Mouse (Mus musculus): ENCODE measurements at regions not wholly inside any gene's neighbourhood (a gene's known extent, or its start where the extent isn't known, plus 50 kb on each side); places are given as distances from the start of the nearest gene placed in this dataset.

- TF ChIP-seq CTCF (IDR thresholded peaks at IDR 0.05) (no peak), POLR2A (IDR thresholded peaks at IDR 0.05; ENCODE audit: insufficient read depth, low read depth, low read length) (no peak), EP300 (IDR thresholded peaks at IDR 0.05; ENCODE audit: insufficient read depth, low read depth, low read length) (no peak)
- H3K36me3 ChIP-seq (ENCODE audit: control insufficient read depth, insufficient read depth, low read length) = no peaks in the 10 kb centered on the region
- no peak overlapping the region for H3K4me3 ChIP-seq
- no peaks in the 10 kb centered on the region for H3K79me2 ChIP-seq (replicated peaks; ENCODE audit: control insufficient read depth, insufficient read depth, low read length)
- H3K4me1 ChIP-seq (ENCODE audit: control insufficient read depth, insufficient read depth, low read length) = no peaks in the 10 kb centered on the region
- no peaks in the 10 kb centered on the region for H3K27me3 ChIP-seq (ENCODE audit: control insufficient read depth, insufficient read depth, low read length)
- intact Hi-C loops (cut with DNase I) = no loop called here
- H3K27ac ChIP-seq = no peak overlapping the region
- no peak overlapping the region for H3K9ac ChIP-seq (ENCODE audit: low read depth, low read length)
- no peak for DNase-seq
- 65% methylated on average over 7 of the region's 7 CpGs for WGBS
Measured at GRCm38 (mm10) chr4:105962542-105962941, 172.9 kb downstream of the Gm12728 start.

- no peak for DNase-seq
- 63% methylated on average over 4 of the region's 4 CpGs for WGBS
- Histone ChIP-seq H3K27ac (no peak overlapping the region), H3K79me2 (replicated peaks; ENCODE audit: control insufficient read depth, insufficient read depth, low read length) (no peaks in the 10 kb centered on the region), H3K27me3 (ENCODE audit: control insufficient read depth, insufficient read depth, low read length) (no peaks in the 10 kb centered on the region), H3K4me3 (no peak overlapping the region), H3K36me3 (ENCODE audit: control insufficient read depth, insufficient read depth, low read length) (no peaks in the 10 kb centered on the region), H3K9ac (ENCODE audit: low read depth, low read length) (no peak overlapping the region), H3K4me1 (ENCODE audit: control insufficient read depth, insufficient read depth, low read length) (no peaks in the 10 kb centered on the region)
- TF ChIP-seq EP300 (IDR thresholded peaks at IDR 0.05; ENCODE audit: insufficient read depth, low read depth, low read length) (no peak), POLR2A (IDR thresholded peaks at IDR 0.05; ENCODE audit: insufficient read depth, low read depth, low read length) (no peak), CTCF (IDR thresholded peaks at IDR 0.05) (no peak)
- intact Hi-C loops (cut with DNase I) = no loop called here
Measured at GRCm38 (mm10) chr4:105968324-105968723, 178.7 kb downstream of the Gm12728 start.

- no peak for DNase-seq
- Histone ChIP-seq H3K9ac (ENCODE audit: low read depth, low read length) (no peak overlapping the region), H3K4me3 (no peak overlapping the region), H3K4me1 (ENCODE audit: control insufficient read depth, insufficient read depth, low read length) (no peaks in the 10 kb centered on the region), H3K36me3 (ENCODE audit: control insufficient read depth, insufficient read depth, low read length) (no peaks in the 10 kb centered on the region), H3K27me3 (ENCODE audit: control insufficient read depth, insufficient read depth, low read length) (no peaks in the 10 kb centered on the region), H3K27ac (no peak overlapping the region), H3K79me2 (replicated peaks; ENCODE audit: control insufficient read depth, insufficient read depth, low read length) (no peaks in the 10 kb centered on the region)
- 62% methylated on average over 2 of the region's 2 CpGs for WGBS
- no peak for TF ChIP-seq CTCF (IDR thresholded peaks at IDR 0.05)
- TF ChIP-seq EP300 (IDR thresholded peaks at IDR 0.05; ENCODE audit: insufficient read depth, low read depth, low read length) = no peak
- no peak for TF ChIP-seq POLR2A (IDR thresholded peaks at IDR 0.05; ENCODE audit: insufficient read depth, low read depth, low read length)
- intact Hi-C loops (cut with DNase I) = no loop called here
Measured at GRCm38 (mm10) chr4:105969628-105970027, 180.0 kb downstream of the Gm12728 start.

GRCm38 (mm10) chr4:105970056-105970455, 180.4 kb downstream of the Gm12728 start:
- Histone ChIP-seq H3K9ac (ENCODE audit: low read depth, low read length) (no peak overlapping the region), H3K4me1 (ENCODE audit: control insufficient read depth, insufficient read depth, low read length) (no peaks in the 10 kb centered on the region), H3K27ac (no peak overlapping the region), H3K27me3 (ENCODE audit: control insufficient read depth, insufficient read depth, low read length) (no peaks in the 10 kb centered on the region), H3K79me2 (replicated peaks; ENCODE audit: control insufficient read depth, insufficient read depth, low read length) (no peaks in the 10 kb centered on the region), H3K4me3 (no peak overlapping the region), H3K36me3 (ENCODE audit: control insufficient read depth, insufficient read depth, low read length) (no peaks in the 10 kb centered on the region)
- no peak for DNase-seq
- no peak for TF ChIP-seq POLR2A (IDR thresholded peaks at IDR 0.05; ENCODE audit: insufficient read depth, low read depth, low read length)
- TF ChIP-seq EP300 (IDR thresholded peaks at IDR 0.05; ENCODE audit: insufficient read depth, low read depth, low read length) = no peak
- TF ChIP-seq CTCF (IDR thresholded peaks at IDR 0.05) = no peak
- WGBS = 71% methylated on average over 3 of the region's 3 CpGs
- intact Hi-C loops (cut with DNase I) = no loop called here

- DNase-seq = no peak
- intact Hi-C loops (cut with DNase I) = no loop called here
- Histone ChIP-seq H3K4me1 (ENCODE audit: control insufficient read depth, insufficient read depth, low read length) (no peaks in the 10 kb centered on the region; the same call in 1 of the 2 replicates), H3K36me3 (ENCODE audit: control insufficient read depth, insufficient read depth, low read length) (no peaks in the 10 kb centered on the region), H3K79me2 (replicated peaks; ENCODE audit: control insufficient read depth, insufficient read depth, low read length) (no peaks in the 10 kb centered on the region), H3K9ac (ENCODE audit: low read depth, low read length) (no peak overlapping the region), H3K27me3 (ENCODE audit: control insufficient read depth, insufficient read depth, low read length) (no peaks in the 10 kb centered on the region), H3K4me3 (no peak overlapping the region), H3K27ac (no peak overlapping the region)
- 83% methylated on average over 3 of the region's 3 CpGs for WGBS
- TF ChIP-seq EP300 (IDR thresholded peaks at IDR 0.05; ENCODE audit: insufficient read depth, low read depth, low read length) = no peak
- TF ChIP-seq POLR2A (IDR thresholded peaks at IDR 0.05; ENCODE audit: insufficient read depth, low read depth, low read length) = no peak
- TF ChIP-seq CTCF (IDR thresholded peaks at IDR 0.05) = no peak
Measured at GRCm38 (mm10) chr4:105972736-105973135, 183.1 kb downstream of the Gm12728 start.

GRCm38 (mm10) chr4:105973769-105974397, 184.2 kb downstream of the Gm12728 start:
- TF ChIP-seq POLR2A (IDR thresholded peaks at IDR 0.05; ENCODE audit: insufficient read depth, low read depth, low read length) = no peak
- no peak for TF ChIP-seq CTCF (IDR thresholded peaks at IDR 0.05)
- no peak for TF ChIP-seq EP300 (IDR thresholded peaks at IDR 0.05; ENCODE audit: insufficient read depth, low read depth, low read length)
- WGBS = 33% methylated on average over 6 of the region's 6 CpGs
- H3K27ac ChIP-seq = no peak overlapping the region
- DNase-seq = no peak
- intact Hi-C loops (cut with DNase I) = no loop called here
- H3K4me3 ChIP-seq = no peak overlapping the region
- H3K9ac ChIP-seq (ENCODE audit: low read depth, low read length) = no peak overlapping the region
- no peaks in the 10 kb centered on the region for H3K27me3 ChIP-seq (ENCODE audit: control insufficient read depth, insufficient read depth, low read length)
- no peaks in the 10 kb centered on the region for H3K36me3 ChIP-seq (ENCODE audit: control insufficient read depth, insufficient read depth, low read length)
- H3K79me2 ChIP-seq (replicated peaks; ENCODE audit: control insufficient read depth, insufficient read depth, low read length) = no peaks in the 10 kb centered on the region
- no peaks in the 10 kb centered on the region; the same call in 1 of the 2 replicates for H3K4me1 ChIP-seq (ENCODE audit: control insufficient read depth, insufficient read depth, low read length)
